Mouse (Mus musculus) heart, embryonic 15.5 days (tissue): ENCODE measurements around the gene Rasef. TPM values are rescaled to one million over a fixed set of nuclear protein-coding genes. Genes with fewer than 3 reads are reported as not detected.
"Not testable (repeated sequence)": the region's sequence is repeated elsewhere in the genome, so short reads cannot be mapped to it uniquely, and the experiment has no call there.

Experiments
- ATAC-seq: fragments of 200-750 bp; cut with Nextera tagmentation; replicated peaks from 2 replicates; pipeline ENCODE4 v1.8.0; 2017; ENCODE audit warnings: low read depth, moderate TSS enrichment; ENCODE audit not compliant: insufficient number of reproducible peaks, insufficient read depth, low FRiP score
- H3K27ac ChIP-seq: fragments of 300-500 bp; sonication (generic); 2 replicates; pipeline ENCODE4 v1.5.1; 2015; ENCODE audit warnings: mild to moderate bottlenecking, inconsistent platforms
- H3K27me3 ChIP-seq: fragments of 300-500 bp; sonication (generic); 2 replicates; pipeline ENCODE4 v1.6.1; 2015; ENCODE audit warnings: inconsistent platforms
- H3K36me3 ChIP-seq: fragments of 300-500 bp; sonication (generic); 2 replicates; pipeline ENCODE4 v1.6.1; 2015; ENCODE audit warnings: mild to moderate bottlenecking, inconsistent platforms
- H3K4me1 ChIP-seq: fragments of 300-500 bp; sonication (generic); replicated peaks from 2 replicates; pipeline ENCODE4 v1.6.1; 2015; ENCODE audit warnings: inconsistent platforms
- H3K4me2 ChIP-seq: fragments of 300-500 bp; sonication (generic); 2 replicates; pipeline ENCODE4 v1.6.1; 2015; ENCODE audit warnings: inconsistent platforms, mild to moderate bottlenecking, moderate library complexity
- H3K4me3 ChIP-seq: fragments of 300-500 bp; sonication (generic); 2 replicates; pipeline ENCODE4 v1.5.1; 2015; ENCODE audit warnings: mild to moderate bottlenecking, inconsistent platforms
- H3K9ac ChIP-seq: fragments of 300-500 bp; sonication (generic); 2 replicates; pipeline ENCODE4 v1.6.1; 2015; ENCODE audit warnings: mild to moderate bottlenecking, inconsistent platforms
- H3K9me3 ChIP-seq: fragments of 300-500 bp; sonication (generic); replicated peaks from 2 replicates; pipeline ENCODE4 v1.6.1; 2016; ENCODE audit warnings: inconsistent platforms
- WGBS: fragments of 180-500 bp; shearing (Covaris S2); methylation state at CpG from one replicate; pipeline ENCODE4 v1.1.7; 2015; ENCODE audit warnings: mixed read lengths; 5-methylcytosine and 5-hydroxymethylcytosine counted together
- polyA plus RNA-seq: library from polyadenylated mRNA; unstranded; fragments of >200 nt; fragmentation: Nextera tagmentation; extraction: Ambion mirVana; gene quantifications from 2 replicates; pipeline ENCODE4 v1.2.1, GENCODE M21; 2015

Rasef gene
- polyA plus RNA-seq, 1 experiment from 2014 or later = 0.44 TPM

DNA sequence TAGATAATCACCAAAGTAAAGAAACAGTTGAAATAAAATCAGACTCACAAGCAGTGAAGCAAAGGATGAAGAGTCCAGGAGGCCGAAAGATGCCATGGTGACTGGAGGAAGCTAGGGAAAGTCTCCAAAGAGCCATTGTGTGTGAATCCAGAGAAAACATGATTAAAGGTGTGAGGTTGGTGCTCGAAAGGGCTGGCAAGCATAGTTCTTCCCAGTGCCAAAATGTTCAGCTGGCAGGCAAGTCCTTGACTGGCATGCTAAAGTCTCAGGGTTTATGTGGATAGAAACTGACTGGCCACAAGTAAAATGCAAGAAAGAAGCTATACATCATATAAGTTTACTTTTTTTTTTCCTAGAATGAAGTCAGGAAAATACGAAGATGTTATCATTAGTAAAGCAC is 22.6 kb downstream of the Rasef start:
- WGBS = 73% methylated on average over 3 of the region's 3 CpGs
- Histone ChIP-seq H3K9ac (no peak overlapping the region), H3K4me3 (no peak overlapping the region), H3K9me3 (no peaks in the 10 kb centered on the region), H3K36me3 (no peaks in the 10 kb centered on the region), H3K27ac (no peak overlapping the region), H3K4me1 (no peaks in the 10 kb centered on the region), H3K4me2 (no peak overlapping the region), H3K27me3 (no peaks in the 10 kb centered on the region)
- no peak for ATAC-seq

DNA sequence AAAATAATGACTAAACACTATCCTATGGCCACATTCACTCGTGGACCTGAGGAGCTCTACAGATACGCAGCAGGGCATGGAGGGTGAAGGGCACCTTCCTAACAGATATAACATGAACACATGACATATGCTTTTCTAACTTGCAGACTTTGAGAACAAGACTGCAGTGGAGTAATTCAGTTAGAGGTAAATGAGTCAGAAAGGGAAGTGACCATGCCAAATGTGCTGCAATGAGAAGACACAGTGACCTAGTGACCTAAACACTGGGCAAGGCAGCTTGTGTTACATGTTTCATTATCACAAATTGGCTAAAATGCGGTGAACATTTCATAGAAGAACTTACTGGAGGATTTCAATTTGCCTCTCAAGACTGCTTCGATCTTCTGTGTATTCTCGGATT is 42.6 kb downstream of the Rasef start:
- no peak overlapping the region for H3K4me2 ChIP-seq
- no peak overlapping the region for H3K27ac ChIP-seq
- no peaks in the 10 kb centered on the region for H3K27me3 ChIP-seq
- no peak overlapping the region for H3K4me3 ChIP-seq
- WGBS = 71% methylated on average over 5 of the region's 5 CpGs
- ATAC-seq = no peak
- H3K9ac ChIP-seq = no peak overlapping the region
- H3K9me3 ChIP-seq = no peaks in the 10 kb centered on the region
- no peaks in the 10 kb centered on the region for H3K4me1 ChIP-seq
- no peaks in the 10 kb centered on the region for H3K36me3 ChIP-seq

DNA sequence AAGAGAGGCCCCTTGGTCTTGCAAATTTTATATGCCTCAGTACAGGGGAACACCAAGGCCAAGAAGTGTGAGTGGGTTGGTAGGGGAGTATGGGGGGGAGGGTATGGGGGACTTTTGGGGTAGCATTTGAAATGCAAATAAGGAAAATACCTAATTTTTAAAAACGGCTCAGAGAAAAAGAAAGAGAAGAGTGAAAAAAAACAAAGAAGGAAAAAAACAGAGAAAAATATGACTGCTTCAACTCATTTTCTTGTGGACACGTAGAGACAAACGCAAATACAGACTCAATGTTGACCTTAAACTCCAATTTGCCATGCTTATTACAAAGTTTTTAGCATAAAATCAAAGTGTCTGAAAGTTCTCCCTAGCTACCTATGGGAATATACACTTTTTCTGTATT is 51.4 kb downstream of the Rasef start:
- Histone ChIP-seq H3K4me1 (no peaks in the 10 kb centered on the region), H3K27me3 (no peaks in the 10 kb centered on the region), H3K9ac (no peak overlapping the region), H3K36me3 (no peaks in the 10 kb centered on the region), H3K9me3 (no peaks in the 10 kb centered on the region), H3K4me2 (no peak overlapping the region), H3K27ac (no peak overlapping the region), H3K4me3 (no peak overlapping the region)
- WGBS = 87% methylated on average over 3 of the region's 3 CpGs
- no peak for ATAC-seq

DNA sequence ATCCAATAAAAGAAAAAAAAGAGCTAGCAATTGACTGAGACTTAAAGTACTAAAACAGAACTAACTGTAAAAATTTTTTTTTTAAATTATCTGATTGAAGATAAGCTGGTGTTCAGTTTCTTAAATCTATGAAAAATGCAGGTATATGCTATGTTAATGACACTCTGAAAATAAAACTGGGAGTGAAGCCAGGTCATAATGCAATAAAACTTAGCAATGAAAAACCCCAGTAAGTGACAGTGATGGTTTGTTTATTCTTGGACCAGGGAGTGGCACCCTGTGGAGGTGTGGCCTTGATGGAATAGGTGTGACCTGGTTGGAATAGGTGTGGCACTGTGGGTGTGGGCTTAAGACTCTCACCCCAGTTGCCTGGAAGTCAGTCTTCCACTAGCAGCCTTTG is 71.0 kb downstream of the Rasef start:
- Histone ChIP-seq H3K4me3 (no peak overlapping the region), H3K27me3 (no peaks in the 10 kb centered on the region), H3K9ac (no peak overlapping the region), H3K9me3 (no peaks in the 10 kb centered on the region), H3K27ac (no peak overlapping the region), H3K4me1 (no peaks in the 10 kb centered on the region), H3K4me2 (no peak overlapping the region), H3K36me3 (no peaks in the 10 kb centered on the region)
- ATAC-seq = no peak

DNA sequence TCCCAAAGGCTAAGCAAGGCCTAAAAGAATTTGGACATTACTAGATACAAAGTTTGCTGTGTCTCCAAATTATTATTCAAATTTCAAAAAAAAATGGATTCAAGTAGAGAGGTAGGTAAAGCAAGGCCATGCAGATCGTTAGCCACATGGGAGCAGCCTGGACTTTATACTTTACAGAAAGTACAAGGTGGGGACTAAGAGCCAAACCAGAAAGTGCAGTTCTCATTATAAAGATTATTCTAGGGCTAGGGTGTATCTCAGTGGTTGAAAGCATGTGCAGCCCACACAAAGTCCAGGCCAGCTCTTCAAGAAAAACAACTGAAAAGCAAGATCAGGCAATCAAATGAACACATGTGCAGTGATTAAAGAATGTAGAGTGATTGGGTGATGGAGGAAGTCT is 72.0 kb downstream of the Rasef start:
- Histone ChIP-seq H3K4me2 (no peak overlapping the region), H3K36me3 (no peaks in the 10 kb centered on the region), H3K9ac (no peak overlapping the region), H3K9me3 (no peaks in the 10 kb centered on the region), H3K27ac (no peak overlapping the region), H3K4me1 (no peaks in the 10 kb centered on the region), H3K27me3 (no peaks in the 10 kb centered on the region), H3K4me3 (no peak overlapping the region)
- 79% methylated on average over 1 of the region's 1 CpGs for WGBS
- no peak for ATAC-seq

DNA sequence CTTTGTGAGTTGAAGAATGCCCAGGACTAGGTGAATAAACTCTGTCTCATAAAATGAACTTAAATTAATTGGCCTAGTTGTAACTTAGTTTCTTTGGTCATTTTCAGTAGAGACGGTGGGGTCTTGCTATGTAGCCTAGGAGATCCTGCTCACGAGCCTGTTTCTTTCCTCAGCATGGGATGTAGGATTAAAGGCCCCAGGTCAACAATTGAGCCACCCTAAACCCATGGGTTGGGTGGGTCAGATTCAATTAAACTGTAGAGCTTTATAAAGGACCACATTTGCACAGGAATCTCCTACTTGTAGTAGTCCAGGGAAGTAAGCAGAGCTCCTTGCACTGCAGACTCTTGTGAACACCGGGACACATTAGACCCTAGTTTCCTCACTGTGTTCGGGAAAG is 107.6 kb downstream of the Rasef start, which contains the start of gene Gm428:
Gm428 (plus strand) TSS at position 301 of the 400 bp plus-strand sequence.
- H3K36me3 ChIP-seq, H3K4me1 ChIP-seq, ATAC-seq, H3K27me3 ChIP-seq, H3K9ac ChIP-seq, H3K4me2 ChIP-seq, H3K9me3 ChIP-seq, H3K4me3 ChIP-seq, H3K27ac ChIP-seq: not testable (repeated sequence)
- WGBS = 70% methylated on average over 1 of the region's 4 CpGs

DNA sequence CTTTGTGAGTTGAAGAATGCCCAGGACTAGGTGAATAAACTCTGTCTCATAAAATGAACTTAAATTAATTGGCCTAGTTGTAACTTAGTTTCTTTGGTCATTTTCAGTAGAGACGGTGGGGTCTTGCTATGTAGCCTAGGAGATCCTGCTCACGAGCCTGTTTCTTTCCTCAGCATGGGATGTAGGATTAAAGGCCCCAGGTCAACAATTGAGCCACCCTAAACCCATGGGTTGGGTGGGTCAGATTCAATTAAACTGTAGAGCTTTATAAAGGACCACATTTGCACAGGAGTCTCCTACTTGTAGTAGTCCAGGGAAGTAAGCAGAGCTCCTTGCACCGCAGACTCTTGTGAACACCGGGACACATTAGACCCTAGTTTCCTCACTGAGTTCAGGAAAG is 122.7 kb downstream of the Rasef start, which contains the start of gene Gm11239:
Gm11239 (plus strand) TSS at position 301 of the 400 bp plus-strand sequence.
- H3K4me1 ChIP-seq, H3K4me2 ChIP-seq, H3K36me3 ChIP-seq, H3K27ac ChIP-seq, H3K27me3 ChIP-seq, ATAC-seq, H3K9ac ChIP-seq, H3K4me3 ChIP-seq, H3K9me3 ChIP-seq: not testable (repeated sequence)
- WGBS = no CpG with 5 or more reads among the region's 4 CpGs

Other genes with a start within 250 kb of the Rasef start
- not detected in 2 replicates for gene Gm11238, start 183.1 kb downstream of the Rasef start, polyA plus RNA-seq
- gene Gm11237, start 168.0 kb downstream of the Rasef start, polyA plus RNA-seq = not detected in 2 replicates
- gene Gm11236, start 152.9 kb downstream of the Rasef start, polyA plus RNA-seq = not detected in 2 replicates
- gene Gm11239, start 122.6 kb downstream of the Rasef start, polyA plus RNA-seq = not detected in 2 replicates
- gene Gm428, start 107.5 kb downstream of the Rasef start, polyA plus RNA-seq = not detected in 2 replicates
- not detected in 2 replicates for gene Gm11758, start 85.3 kb upstream of the Rasef start, polyA plus RNA-seq
- gene Gm11757, start 100.1 kb upstream of the Rasef start, polyA plus RNA-seq = not detected in 2 replicates
- gene Gm13871, start 115.0 kb upstream of the Rasef start, polyA plus RNA-seq = not detected in 2 replicates
- not detected in 2 replicates for gene Gm11756, start 129.8 kb upstream of the Rasef start, polyA plus RNA-seq
- gene 2310002L09Rik, start 159.9 kb upstream of the Rasef start, polyA plus RNA-seq = 1.5 and 1.6 TPM in 2 replicates
- gene Frmd3, start 222.4 kb upstream of the Rasef start, polyA plus RNA-seq = 0.19 and 0.63 TPM in 2 replicates